In the genomic region with DNA sequence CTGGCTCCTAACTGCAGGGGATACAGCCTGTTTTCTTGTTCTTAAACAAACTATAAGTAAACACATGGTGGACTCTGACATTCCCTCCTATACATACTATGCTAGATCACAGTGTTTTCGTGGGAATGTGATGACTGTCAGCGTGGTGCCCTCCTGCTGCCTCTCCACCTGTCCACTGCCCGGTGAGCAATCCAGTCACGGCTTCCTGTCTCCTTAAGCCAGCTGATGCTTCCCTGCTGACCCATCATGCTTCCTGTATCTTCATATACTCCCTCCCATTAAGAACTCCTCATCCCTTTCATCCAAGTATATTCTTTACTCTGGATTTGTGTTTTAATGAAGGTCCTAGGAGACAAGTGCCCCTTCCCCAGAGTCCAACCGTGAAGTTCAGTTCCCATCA, we compare ENCODE assay signal across 31 mouse cellular contexts. TPM values are rescaled to one million over a fixed set of nuclear protein-coding genes. Genes with fewer than 3 reads are reported as not detected.
DNase-seq lines count a peak whose midpoint lies in the region; ATAC-seq and TF ChIP-seq lines count a peak whose summit lies in the region.
"Had no signal": no experiment of that assay in that cellular context is flagged by ENCODE, and none has a peak within 500 bp of the region (broad histone marks: within the 10 kb centered on the region; RNA-seq: fewer than 3 reads in every experiment).

No protein-coding gene starts in this region.

- H3K9me3 ChIP-seq in hindbrain, embryonic 11.5 days (ENCODE audit: control insufficient read depth, low read length), result no peaks in the 10 kb centered on the region
- H3K9me3 ChIP-seq in hindbrain, embryonic 10.5 days, result no peaks in the 10 kb centered on the region
- H3K9me3 ChIP-seq: embryonic facial prominence, embryonic 13.5 days; forebrain, embryonic 10.5 days; heart, embryonic 15.5 days; hindbrain, embryonic 13.5 days; limb, embryonic 10.5 days; limb, embryonic 15.5 days; midbrain, embryonic 10.5 days; midbrain, embryonic 15.5 days; neural tube, embryonic 15.5 days had no signal

- no peak for TF ChIP-seq POLR2A in cerebellum, adult 2 months (IDR thresholded peaks at IDR 0.05; ENCODE audit: borderline replicate concordance, insufficient read depth, low read length)

- 63% methylated on average over 5 of the region's 5 CpGs for WGBS in hindbrain, embryonic 11.5 days
- 74% methylated on average over 5 of the region's 5 CpGs for WGBS in hindbrain, embryonic 10.5 days
- WGBS in cerebellum, adult 2 months, result 26% methylated on average over 5 of the region's 5 CpGs

- ATAC-seq in hindbrain, embryonic 11.5 days (ENCODE audit: low FRiP score), result peak; percentile 33; the same call in 1 of the 2 replicates
- ATAC-seq: activated CD4-positive, CD25-positive, alpha-beta regulatory T cell, adult 4 months; forebrain, postnatal 0 days; intestine, embryonic 16.5 days; midbrain, embryonic 15.5 days had no signal

- H3K9ac ChIP-seq in hindbrain, embryonic 11.5 days (ENCODE audit: low read depth, low read length), result no peak overlapping the region
- H3K9ac ChIP-seq: embryonic facial prominence, embryonic 13.5 days; forebrain, postnatal 0 days; heart, embryonic 15.5 days; hindbrain, embryonic 13.5 days; limb, embryonic 15.5 days; liver, embryonic 14.5 days; midbrain, embryonic 15.5 days; neural tube, embryonic 15.5 days had no signal

- no peak overlapping the region for H3K4me3 ChIP-seq in hindbrain, embryonic 11.5 days (ENCODE audit: low read depth, low read length)
- no peak overlapping the region for H3K4me3 ChIP-seq in hindbrain, embryonic 10.5 days
- no peak overlapping the region for H3K4me3 ChIP-seq in cerebellum, adult 2 months (replicated peaks; ENCODE audit: insufficient read depth, low read depth, low read length)
- H3K4me3 ChIP-seq: embryonic facial prominence, embryonic 13.5 days; forebrain, embryonic 10.5 days; heart, embryonic 15.5 days; hindbrain, embryonic 13.5 days; limb, embryonic 10.5 days; limb, embryonic 15.5 days; midbrain, embryonic 10.5 days; midbrain, embryonic 15.5 days; neural tube, embryonic 15.5 days had no signal

- no peaks in the 10 kb centered on the region for H3K27me3 ChIP-seq in hindbrain, embryonic 11.5 days (ENCODE audit: control insufficient read depth, insufficient read depth, low read length)
- no peaks in the 10 kb centered on the region for H3K27me3 ChIP-seq in hindbrain, embryonic 10.5 days (ENCODE audit: insufficient read depth, poor library complexity, severe bottlenecking)
- no peaks in the 10 kb centered on the region for H3K27me3 ChIP-seq in cerebellum, adult 2 months (ENCODE audit: control insufficient read depth, insufficient read depth, low read length)
- H3K27me3 ChIP-seq: CH12.LX; heart, embryonic 15.5 days; hindbrain, embryonic 13.5 days; limb, embryonic 15.5 days; midbrain, embryonic 15.5 days; neural tube, embryonic 15.5 days had no signal

- H3K4me2 ChIP-seq in hindbrain, embryonic 11.5 days (replicated peaks; ENCODE audit: low read depth, low read length), result no peak overlapping the region
- H3K4me2 ChIP-seq: embryonic facial prominence, embryonic 13.5 days; heart, embryonic 15.5 days; hindbrain, embryonic 13.5 days; limb, embryonic 15.5 days; midbrain, embryonic 15.5 days; neural tube, embryonic 15.5 days had no signal

- DNase-seq in hindbrain, embryonic 11.5 days (ENCODE audit: low spot score), result no peak
- DNase-seq in hindbrain, embryonic 10.5 days (ENCODE audit: low spot score), result no peak
- peak; percentile 35 to 63 for DNase-seq in cerebellum, adult 2 months
- DNase-seq in cerebellum, postnatal 10 days, result peak; percentile 15 to 42
- no peak for DNase-seq in ovary, postnatal 36 days (ENCODE audit: low spot score)
- no peak for DNase-seq in right cerebral cortex, postnatal 36 days (ENCODE audit: low spot score in 2 of 2)
- DNase-seq: adrenal gland, adult 2 months; B cell, adult 2 months; forebrain, postnatal 0 days; gastrocnemius, postnatal 10 days; layer of hippocampus, postnatal 36 days; lung, adult 2 months; lung, postnatal 10 days; thymus, postnatal 4 days had no signal

- H3K36me3 ChIP-seq in hindbrain, embryonic 11.5 days (ENCODE audit: control insufficient read depth, insufficient read depth, low read length), result no peaks in the 10 kb centered on the region
- H3K36me3 ChIP-seq in hindbrain, embryonic 10.5 days, result no peaks in the 10 kb centered on the region
- H3K36me3 ChIP-seq: embryonic facial prominence, embryonic 13.5 days; forebrain, embryonic 10.5 days; heart, embryonic 15.5 days; hindbrain, embryonic 13.5 days; limb, embryonic 10.5 days; limb, embryonic 15.5 days; midbrain, embryonic 10.5 days; midbrain, embryonic 15.5 days; neural tube, embryonic 15.5 days had no signal

- H3K27ac ChIP-seq in hindbrain, embryonic 11.5 days (ENCODE audit: low read depth, low read length), result no peak overlapping the region
- no peak overlapping the region for H3K27ac ChIP-seq in hindbrain, embryonic 10.5 days
- H3K27ac ChIP-seq in cerebellum, adult 2 months (ENCODE audit: insufficient read depth, low read length), result no peak overlapping the region
- H3K27ac ChIP-seq: embryonic facial prominence, embryonic 13.5 days; forebrain, embryonic 10.5 days; heart, embryonic 15.5 days; hindbrain, embryonic 13.5 days; kidney, postnatal 0 days; limb, embryonic 10.5 days; limb, embryonic 15.5 days; liver, embryonic 14.5 days; midbrain, embryonic 10.5 days; midbrain, embryonic 15.5 days; neural tube, embryonic 15.5 days had no signal

- H3K4me1 ChIP-seq in hindbrain, embryonic 11.5 days (replicated peaks; ENCODE audit: control insufficient read depth, insufficient read depth, low read length), result no peaks in the 10 kb centered on the region
- H3K4me1 ChIP-seq in hindbrain, embryonic 10.5 days (replicated peaks), result peaks cover 6% of the 10 kb centered on the region; the same call in 1 of the 2 replicates
- peaks cover 3% of the 10 kb centered on the region; the same call in 1 of the 2 replicates for H3K4me1 ChIP-seq in cerebellum, adult 2 months (ENCODE audit: control insufficient read depth, insufficient read depth, low read length)
- H3K4me1 ChIP-seq: embryonic facial prominence, embryonic 13.5 days; heart, embryonic 15.5 days; limb, embryonic 15.5 days; midbrain, embryonic 15.5 days; neural tube, embryonic 15.5 days had no signal

- TF ChIP-seq CTCF in cerebellum, adult 2 months (IDR thresholded peaks at IDR 0.05; ENCODE audit: borderline replicate concordance, insufficient read depth, low read depth, low read length), result no peak

RNA-seq across cellular contexts. Expression of gene Hsfy2, which starts 33.3 kb away (rescaled TPM):
- not detected in 2 replicates for polyA plus RNA-seq in hindbrain, embryonic 11.5 days (2014; fragmentation: Nextera tagmentation; extraction: Ambion mirVana)
- not detected in 2 replicates for polyA plus RNA-seq in hindbrain, embryonic 10.5 days (2016; fragmentation: Nextera tagmentation; extraction: Ambion mirVana)
- polyA plus RNA-seq in cerebellum, adult 2 months (2012; rRNA removed), result not detected in 2 replicates
- polyA plus RNA-seq: activated CD4-positive, CD25-positive, alpha-beta regulatory T cell, adult 4 months; adrenal gland, adult 2 months; embryonic facial prominence, embryonic 13.5 days; forebrain, embryonic 10.5 days; forebrain, postnatal 0 days; gonadal fat pad, adult 2 months; heart, embryonic 15.5 days; hindbrain, embryonic 13.5 days; intestine, embryonic 16.5 days; kidney, postnatal 0 days; large intestine, adult 2 months; limb, embryonic 10.5 days; limb, embryonic 15.5 days; liver, embryonic 14.5 days; lung, adult 2 months; midbrain, embryonic 10.5 days; midbrain, embryonic 15.5 days; neural tube, embryonic 15.5 days; thymus, postnatal 0 days had no signal

Comparison
In these comparisons a context has a peak if more than half of its experiments do, and no peak if none do; other contexts are left out.
1. DNase-seq: peak in cerebellum, adult 2 months (2 of 2) and cerebellum, postnatal 10 days (2 of 2); none in hindbrain, embryonic 11.5 days (single experiment), hindbrain, embryonic 10.5 days (single experiment), ovary, postnatal 36 days (single experiment) and right cerebral cortex, postnatal 36 days (0 of 2).